Mouse (Mus musculus) adrenal gland, adult 18-20 months (tissue): ENCODE results near the gene Senp6. TPM values are rescaled to one million over a fixed set of nuclear protein-coding genes. Genes with fewer than 3 reads are reported as not detected.
"Not testable (repeated sequence)": the region's sequence is repeated elsewhere in the genome, so short reads cannot be mapped to it uniquely, and the experiment has no call there.

Source experiments
- DNase-seq, 2 experiments: peaks; one replicate each; pipeline ENCODE4 v3.0.0; 2021 to 2022; ENCODE audit warnings: low spot score in 2 of 2
- long read RNA-seq, 2 experiments: library from polyadenylated mRNA; stranded (forward); transcript quantifications; one replicate each; pipeline ENCODE4 v2.0.0; 2021
- total RNA-seq, 2 experiments: library from RNA; stranded (reverse); gene quantifications; 1 replicate in 1 of 2; 2 replicates in 1 of 2; pipeline ENCODE4 v1.2.3; 2021

Senp6 gene
- total RNA-seq: 100 to 1,000 TPM in 1 of 2 experiments, 10 to 100 TPM in 1; 99.2 to 111 TPM
- long read RNA-seq, experiment 1, full-length matches to known transcripts: 25 of 63 reads
- long read RNA-seq, experiment 1, partial matches to known transcripts: 3 of 63 reads
- long read RNA-seq, experiment 1, other reads (novel, unspliced or antisense): 35 of 63 reads
- long read RNA-seq, experiment 2, full-length matches to known transcripts: 26 of 78 reads
- long read RNA-seq, experiment 2, partial matches to known transcripts: 29 of 78 reads
- long read RNA-seq, experiment 2, other reads (novel, unspliced or antisense): 23 of 78 reads

DNA sequence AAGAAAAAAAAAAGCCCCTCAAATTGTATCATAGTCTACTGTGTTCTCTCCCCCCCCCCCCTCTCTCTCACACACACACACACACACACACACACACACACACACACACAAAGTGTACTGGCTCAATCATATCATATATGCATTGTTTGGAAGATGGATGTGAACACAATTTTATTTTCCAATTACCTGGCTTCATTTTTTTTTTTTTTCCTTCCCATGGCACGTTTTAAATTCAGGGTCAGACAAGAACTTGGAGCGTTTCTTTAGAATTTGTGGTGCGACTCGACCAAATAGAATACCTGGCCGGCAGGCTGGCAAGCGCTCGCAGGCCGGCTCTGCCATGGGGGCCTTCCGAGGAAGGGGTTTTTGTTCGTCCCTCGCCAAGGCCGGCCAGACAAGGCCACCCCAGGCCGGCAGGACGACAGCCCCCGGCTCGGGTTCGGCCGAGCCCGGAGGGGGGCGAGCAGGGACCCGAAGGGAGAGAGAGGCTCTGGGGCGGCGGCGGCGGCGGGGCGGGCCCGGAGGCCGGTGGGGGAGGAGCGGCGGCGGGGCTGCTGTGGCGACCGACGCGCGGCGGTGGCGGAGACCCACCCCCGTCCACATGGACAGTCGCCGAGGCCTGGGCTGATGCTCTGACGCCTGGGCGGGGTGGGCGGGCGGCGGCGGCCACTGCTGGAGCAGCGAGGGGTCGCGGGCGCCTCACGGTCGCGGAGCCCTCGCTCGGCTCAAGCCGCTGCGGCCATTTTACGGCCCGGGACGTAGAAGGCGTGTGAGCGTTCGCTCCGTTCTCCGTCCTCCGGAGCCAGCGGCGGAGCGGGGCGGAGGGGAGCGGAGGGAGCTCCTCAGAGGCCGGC, at the start of gene Senp6:
Gene Senp6 (plus strand): TSS at position 537 of the 854 bp plus-strand sequence.
- peak; percentile 62 to 80 for DNase-seq

DNA sequence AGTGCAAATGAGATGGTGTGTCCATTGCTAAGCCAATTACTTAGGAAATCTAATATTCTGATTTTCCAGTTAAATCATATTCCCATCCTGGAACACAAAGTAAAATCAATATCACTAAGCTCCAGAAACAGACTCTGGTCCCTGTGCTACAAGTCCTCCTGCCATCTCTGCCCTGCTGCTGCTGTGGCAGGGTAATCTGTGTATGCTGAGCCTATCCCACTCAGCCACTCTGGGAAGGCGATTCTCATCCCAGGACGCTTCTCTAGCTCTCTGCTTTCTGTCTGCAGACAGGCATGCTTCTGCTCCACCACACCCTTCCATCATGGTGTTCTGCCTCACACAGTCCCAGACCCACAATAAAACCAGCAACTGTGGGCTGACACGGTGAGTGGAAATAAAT, 46.3 kb upstream of the Senp6 start:
- DNase-seq: no peak

DNA sequence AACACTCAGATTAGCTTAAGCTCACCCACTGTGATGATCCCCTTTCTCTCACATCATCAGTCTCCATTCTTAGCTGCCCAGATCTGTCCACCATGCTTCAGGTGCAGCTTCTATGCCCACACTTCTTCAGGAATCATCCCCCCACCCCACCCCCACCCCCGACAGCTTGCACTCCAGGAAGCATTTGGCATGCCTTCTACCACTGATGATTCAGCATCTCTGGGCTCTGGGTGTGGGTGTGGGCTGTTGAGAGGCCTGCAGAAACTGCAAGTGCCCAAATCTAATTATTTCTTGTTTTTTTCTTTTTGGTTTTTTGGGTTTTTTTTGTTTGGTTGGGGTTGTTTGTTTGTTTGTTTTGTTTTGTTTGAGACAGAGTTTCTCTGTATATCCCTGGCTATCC, 45.1 kb upstream of the Senp6 start:
- no peak for DNase-seq

DNA sequence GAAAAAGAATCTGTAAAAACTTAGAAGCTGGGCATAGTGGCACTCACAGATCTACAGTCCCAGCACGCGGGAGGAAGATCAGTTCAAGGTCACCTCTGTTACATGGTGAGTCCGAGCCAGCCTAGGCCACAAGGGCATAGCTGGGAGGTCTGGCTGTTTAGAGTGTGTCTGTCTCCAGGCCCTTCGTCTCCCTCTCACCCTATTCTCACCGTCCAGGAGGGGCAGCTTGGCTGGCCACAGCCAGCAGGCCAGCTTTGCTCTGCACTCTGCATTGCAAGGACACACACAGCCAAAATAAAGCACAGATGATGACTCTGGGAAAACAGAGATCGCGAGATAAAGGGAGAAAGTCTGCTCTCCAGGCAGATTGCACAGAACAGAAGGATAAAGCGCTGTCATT, 43.9 kb upstream of the Senp6 start:
- DNase-seq: peak; percentile 22 to 29

DNA sequence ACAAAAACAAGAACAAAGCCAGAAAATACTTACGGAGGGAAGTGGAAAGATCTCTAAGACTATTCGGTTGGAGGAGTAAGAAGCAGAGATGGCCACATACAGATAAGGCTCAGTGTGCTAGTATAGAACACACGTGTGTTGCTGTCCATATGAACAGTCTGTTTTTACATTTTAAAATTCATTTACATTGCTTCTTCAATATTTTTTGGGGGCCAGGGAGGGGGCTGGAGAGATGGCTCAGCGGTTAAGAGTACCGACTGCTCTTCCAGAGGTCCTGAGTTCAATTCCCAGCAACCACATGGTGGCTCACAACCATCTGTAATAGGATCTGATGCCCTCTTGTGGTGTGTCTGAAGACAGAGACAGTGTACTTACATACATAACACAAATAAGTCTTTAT, 41.4 kb upstream of the Senp6 start:
- not testable (repeated sequence) for DNase-seq

DNA sequence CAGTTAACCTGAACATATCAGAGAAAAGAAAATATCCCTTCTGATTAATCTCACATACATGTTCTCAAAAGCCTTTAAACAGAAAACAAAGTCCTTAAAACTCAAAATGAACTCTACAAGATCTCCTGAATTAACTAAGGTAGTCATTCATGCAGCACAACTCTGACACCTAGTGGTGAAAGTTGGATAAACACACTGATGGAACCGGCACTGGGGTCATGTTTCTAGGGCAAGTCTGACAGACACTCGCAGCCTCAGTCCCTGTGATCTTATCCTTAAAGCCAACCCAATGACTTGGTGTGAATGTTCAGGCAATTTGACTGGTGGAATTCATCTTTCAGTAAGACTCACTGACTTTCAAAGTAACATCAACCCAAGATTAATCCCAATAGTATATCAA, 40.7 kb upstream of the Senp6 start:
- DNase-seq: peak; percentile 44 to 60

DNA sequence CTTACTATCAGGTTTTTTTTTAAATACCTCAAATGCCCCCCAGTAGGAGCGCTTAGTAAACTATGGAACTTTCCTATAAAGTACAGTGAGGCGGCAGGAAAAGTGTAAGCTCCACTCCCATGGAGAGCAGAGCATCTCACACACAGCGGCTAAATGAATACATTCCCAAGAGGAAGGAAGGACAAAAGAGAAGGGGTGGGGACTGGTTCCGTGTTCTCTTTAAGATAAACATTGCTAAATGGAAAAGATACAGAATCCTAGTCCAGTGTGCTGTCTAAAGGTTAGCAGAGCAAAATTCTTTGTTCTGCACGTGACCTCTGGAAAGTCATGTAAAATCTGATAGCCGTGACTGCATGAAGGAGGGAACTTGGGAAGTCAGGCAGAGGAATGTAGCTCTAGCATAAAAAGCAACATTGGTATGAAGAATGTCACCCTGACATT, 40.1 kb upstream of the Senp6 start:
- DNase-seq: no peak

DNA sequence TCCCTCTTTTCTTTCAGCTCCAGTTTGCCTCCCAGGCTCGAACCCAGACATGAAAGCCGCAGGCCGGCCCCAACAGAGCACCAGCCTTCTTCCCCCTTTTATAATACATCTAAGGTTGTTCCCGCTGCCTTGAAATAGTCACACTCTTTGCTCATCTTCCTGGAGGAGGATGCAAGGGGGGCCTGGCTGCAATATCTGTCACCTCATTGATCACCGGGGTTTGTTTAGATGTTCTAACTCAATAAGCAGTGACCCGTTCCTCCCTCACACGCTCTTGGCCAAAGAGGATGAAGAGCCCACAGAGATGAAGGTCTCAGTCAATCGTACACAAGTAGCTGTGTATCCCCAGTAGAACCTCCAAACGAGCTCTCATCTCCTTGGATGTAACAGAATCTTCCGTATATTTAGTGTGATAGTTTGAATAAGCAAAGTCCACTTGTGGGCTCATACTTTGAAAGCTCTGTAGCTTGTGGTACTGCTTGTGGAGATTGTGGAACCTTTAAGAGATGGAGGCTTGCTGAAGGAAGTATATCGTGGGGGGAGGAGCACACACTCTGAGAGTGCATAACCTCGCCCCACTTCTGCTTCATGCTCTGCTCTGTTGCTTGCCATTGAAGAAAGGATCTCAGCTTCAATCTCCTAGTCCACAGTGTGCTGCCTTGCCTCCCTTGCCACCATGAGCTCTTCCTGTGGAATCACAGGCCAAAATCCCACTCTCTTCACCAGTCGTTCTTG, 29.3 kb upstream of the Senp6 start:
- DNase-seq: no peak

DNA sequence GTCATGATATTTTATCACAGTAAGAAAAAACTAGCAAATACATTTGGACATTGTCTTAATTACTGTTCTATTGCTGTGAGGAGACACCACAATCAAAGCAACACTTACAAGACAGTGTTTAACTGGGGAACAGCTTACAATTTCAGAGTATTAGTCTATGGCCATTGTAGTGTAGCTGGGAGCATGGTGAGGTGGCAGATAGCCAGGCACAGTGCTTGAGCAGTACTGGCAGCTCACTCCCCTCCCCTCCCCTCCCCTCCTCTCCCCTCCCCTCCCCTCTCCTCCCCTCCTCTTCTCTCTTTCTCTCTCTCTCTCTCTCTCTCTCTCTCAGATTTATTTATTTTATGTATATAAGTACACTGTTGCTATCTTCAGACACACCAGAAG, 28.7 kb upstream of the Senp6 start:
- no peak for DNase-seq

DNA sequence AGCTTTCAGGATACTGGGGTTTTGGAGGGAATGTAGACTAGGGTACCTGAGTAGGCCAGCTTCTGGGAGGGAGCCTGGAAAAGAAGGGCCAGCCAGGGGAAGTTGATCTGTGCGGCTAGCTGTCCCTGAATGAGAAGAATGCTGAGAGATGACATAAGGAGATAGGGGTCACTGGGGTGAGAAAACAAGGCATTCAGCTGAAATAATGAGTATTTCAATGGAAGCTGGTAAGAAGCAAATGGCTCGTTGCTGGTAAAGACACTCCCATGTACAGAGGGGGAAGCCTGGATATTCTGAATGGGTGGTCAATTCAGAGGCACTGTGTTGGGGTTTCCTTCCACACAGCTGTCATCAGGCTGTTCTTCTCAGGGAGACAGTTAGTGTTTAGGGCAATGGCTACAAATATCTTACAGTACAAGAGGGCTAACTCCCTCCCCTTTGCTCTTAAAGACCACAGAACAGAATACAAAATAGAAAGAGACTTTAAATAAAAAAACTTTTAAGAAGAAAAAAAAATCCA, 27.3 kb upstream of the Senp6 start:
- no peak for DNase-seq

DNA sequence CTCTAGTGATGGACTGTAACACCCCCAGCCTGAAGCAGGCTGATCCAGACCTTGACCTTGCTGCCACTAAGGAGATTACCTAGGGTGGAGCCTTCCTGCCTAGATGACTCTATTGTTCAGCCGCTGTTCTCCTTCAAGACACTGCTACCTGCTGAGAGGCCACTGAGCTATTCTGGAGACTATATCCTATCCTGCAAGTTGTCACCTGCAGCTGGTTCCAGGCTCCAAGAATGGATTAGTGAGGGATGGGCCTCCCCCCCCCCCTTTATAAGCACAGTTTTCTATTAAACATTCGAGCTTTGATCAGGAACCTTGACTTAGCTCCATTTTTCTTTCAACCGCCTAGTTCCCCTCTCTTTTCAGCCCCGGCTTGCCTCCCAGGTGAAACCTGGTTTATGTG, 22.4 kb upstream of the Senp6 start:
- not testable (repeated sequence) for DNase-seq

DNA sequence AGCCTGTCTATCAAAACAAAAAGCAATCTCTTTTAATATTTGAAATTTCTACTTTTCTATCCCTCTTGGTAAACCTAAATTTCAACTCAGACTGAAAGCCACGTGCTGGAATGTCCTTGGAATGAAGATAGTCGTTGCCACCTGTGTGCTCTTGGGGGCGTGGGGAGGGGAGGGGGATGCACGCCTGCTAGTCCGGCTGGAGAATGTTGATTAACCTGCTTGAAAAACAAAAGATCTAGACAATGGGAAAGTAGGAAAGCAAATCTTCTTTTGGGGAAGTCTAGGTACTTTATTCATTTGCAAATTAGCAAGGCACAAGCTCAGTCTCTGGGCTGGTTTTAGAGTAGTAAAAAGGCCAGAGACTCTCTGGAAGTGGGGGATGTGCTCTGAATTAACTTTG, 17.4 kb upstream of the Senp6 start:
- not testable (repeated sequence) for DNase-seq

DNA sequence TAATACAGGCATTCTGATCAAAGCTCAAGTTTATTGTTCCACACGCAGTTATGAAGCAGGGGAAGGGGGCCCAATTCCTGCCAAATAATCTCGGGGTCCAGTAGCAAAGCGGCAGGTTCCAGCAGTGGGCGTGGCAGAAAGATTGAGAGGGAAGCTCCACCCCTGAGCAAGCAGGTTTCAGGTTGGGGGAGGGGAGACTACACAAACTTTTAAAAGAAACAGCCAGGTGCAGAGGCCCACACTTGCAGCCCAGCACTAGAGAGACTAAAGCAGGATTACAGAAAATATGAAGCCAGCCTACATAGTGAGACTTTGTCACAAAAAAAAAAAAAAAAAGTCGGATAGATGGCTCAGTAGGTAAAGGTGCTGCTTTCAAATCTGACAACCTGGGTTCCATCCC, 13.8 kb upstream of the Senp6 start:
- no peak for DNase-seq

DNA sequence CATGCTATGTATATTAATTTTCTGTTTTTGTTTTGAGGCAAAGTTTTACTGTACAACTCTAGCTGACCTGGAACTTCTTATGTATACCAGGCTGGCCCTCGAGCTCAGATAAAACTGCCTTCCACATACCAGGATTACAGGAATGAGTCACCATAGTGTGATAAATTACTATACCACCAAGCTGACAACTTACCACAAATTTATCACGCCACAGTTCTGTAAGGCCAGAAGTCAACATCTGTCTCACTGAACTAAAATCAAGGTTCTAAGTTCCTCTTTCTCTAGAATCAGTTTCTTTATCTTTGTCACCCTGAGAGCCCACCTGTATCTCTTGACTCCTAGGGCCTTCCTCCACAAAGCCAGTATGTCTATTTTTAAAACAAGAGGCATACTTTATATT, 9.0 kb upstream of the Senp6 start:
- no peak for DNase-seq

DNA sequence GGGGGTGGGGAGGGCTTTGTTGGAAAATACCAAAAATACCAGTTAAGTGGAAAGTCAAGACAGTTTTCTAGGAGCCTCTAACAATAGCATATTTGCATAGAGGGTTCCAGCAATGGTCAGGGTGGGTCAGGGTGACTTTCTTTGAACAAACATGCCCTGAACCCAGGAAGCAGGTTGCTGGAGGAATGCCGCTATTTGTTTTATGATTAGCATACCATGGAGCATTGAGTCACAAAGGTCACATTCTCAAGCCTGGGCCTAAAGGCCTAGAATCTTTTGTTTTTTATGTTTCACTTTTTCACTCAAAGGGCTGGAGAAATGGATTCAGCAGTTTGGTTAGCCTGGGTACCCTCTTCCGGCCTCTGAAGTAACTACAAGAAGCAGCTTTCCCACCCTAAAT, 1.2 kb upstream of the Senp6 start:
- not testable (repeated sequence) for DNase-seq

DNA sequence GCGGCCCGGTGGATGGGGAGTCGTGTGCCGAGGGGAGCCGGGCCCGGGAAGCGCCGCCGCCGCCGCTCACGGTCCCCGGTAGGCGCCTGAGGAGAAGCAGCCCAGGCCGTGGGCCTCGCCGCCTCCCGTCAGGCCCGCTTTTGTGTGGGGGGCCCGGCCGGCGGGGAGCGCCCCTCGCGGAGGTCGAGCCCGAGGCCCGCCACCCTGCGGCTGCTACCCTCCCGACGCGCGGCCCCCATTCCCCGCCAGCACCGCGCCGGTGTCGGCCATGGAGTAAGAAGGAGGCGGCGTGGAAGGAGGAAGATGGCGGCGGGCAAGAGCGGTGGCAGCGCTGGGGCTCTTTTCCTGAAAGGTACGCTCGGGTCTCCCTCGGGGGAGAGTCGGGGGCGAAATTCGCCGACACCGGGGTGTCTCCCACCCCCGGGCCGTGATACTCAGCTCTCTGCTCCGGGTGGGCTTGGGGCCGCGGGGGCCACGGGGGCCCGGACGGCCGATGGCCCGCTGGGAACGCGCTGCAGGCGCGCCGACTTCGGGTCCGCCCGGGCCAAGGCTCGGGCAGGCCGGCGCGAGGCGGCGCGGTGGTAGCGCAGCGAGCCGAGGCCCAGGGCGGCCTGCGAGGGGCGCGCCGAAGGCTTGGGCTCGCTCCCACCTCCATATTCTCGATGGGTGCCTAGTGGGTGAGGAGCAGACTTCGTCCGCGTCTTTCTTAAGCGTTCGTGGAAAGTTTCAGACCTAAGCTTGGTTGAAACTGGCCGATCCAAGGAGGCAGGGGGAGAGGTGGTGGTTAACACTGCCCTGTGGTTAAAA, 721 bp downstream of the Senp6 start:
- DNase-seq: peak; percentile 67 to 76

DNA sequence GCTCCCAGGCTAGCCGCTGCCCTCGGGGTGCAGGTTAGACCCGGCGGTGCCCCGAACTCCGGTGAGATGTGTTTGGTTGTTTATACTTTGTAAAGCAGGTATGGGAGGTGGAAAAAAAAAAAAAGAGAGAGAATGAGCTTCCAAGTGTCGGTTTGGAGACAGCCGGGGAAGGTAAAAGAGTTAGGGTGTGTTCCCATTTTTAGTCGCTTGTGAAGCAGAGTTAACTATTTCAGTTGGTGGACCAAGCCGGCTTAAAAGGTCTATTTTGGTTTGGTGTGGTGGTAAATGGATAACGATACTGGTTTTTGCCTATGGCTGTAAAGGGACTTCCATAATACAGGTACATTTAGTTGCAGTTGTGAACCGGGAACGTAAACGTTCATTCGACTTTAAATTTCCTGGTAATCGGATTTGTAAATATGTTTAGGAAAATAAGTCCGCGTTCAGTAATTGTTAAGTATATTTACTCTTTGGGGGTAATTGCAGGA, 1.4 kb downstream of the Senp6 start:
- no peak for DNase-seq

DNA sequence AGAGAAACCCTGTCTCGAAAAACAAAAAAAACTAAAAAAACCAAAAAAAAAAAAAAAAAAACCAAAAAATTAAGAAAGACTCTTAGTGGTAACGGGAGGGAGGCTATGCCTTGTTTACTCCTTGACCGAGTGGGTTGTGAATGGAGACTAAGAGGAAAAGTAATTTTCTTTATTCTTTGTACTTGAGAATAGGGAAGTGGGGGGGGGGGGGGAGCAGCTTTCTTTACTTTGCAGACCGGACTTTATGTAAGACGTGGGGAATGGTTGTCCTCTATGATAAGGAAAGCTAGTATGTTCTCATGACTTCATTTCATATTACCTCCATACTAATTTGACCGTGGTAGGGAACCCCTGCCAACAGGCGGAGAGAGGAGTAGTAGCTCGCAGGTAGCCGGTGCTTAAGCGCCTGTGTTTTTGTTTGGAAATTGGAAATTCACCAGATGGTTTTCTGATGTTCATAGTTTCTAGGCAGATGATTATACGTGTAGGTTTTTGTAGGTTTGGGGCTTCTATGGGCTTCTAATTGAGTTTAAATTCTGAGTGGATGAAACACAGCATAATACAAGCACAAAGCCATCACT, 2.1 kb downstream of the Senp6 start:
- no peak for DNase-seq

DNA sequence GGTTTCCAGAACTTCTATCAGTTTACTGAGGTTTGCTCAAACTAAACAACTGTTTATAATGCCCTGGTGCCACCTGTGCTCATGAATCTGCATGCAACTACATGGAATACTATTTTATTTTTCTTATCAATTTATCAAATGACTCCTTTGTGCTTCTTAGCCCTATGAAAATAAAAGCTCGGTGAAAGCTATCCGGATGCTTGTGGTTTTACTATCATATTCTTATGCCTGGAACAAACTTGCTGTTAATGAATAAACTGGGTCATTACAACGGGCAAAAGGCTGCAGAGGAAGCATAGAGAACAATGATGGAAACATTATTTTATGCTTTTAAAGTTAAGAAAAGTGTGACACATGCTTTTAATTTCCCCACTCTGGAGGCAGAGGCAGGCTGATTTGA, 3.3 kb downstream of the Senp6 start:
- no peak for DNase-seq

DNA sequence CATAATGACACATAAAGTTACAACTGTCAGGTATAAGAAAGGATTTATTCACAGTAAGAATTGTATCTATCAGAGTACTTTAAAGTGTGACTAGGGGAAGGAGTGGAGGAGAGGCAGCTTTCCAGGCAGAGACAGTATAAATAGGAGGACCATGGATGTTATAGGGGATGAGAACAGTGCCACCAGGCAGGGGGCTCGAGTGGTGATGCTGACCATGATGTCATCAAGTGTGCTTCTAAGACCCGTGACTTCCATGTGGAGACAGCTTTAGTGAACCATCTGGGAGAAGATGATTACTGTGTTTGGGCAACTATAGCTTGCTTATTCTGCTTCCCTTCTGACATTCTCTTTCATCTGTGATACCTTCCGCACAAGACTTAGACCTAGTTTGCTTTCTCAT, 4.9 kb downstream of the Senp6 start:
- no peak for DNase-seq
